ENCODE assay signal across 17 mouse cellular contexts in genomic region chr11:63337503-63337902, GRCm38 (mm10).
DNase-seq lines count a peak whose midpoint lies in the region; ATAC-seq and TF ChIP-seq lines count a peak whose summit lies in the region.
"Had no signal": no experiment of that assay in that cellular context is flagged by ENCODE, and none has a peak within 500 bp of the region (broad histone marks: within the 10 kb centered on the region; RNA-seq: fewer than 3 reads in every experiment).

No protein-coding gene starts in this region.

- H3K27ac ChIP-seq in lung, postnatal 0 days (ENCODE audit: low read length), result peak overlapping the region; percentile 27; the same call in 1 of the 2 replicates
- peak overlapping the region; percentile 52; the same call in 1 of the 2 replicates for H3K27ac ChIP-seq in limb, embryonic 13.5 days
- H3K27ac ChIP-seq: embryonic facial prominence, embryonic 12.5 days; forebrain, embryonic 12.5 days; heart, embryonic 13.5 days; hindbrain, embryonic 15.5 days had no signal

- TF ChIP-seq EP300 in lung, postnatal 0 days (IDR thresholded peaks at IDR 0.05), result no peak

- peak; percentile 7 for DNase-seq in embryo, embryonic 11.5 days (ENCODE audit: low read depth, low spot score)
- DNase-seq in embryo, embryonic 9.5 days (ENCODE audit: extremely low spot score), result no peak
- peak; percentile 13 for DNase-seq in lung, postnatal 0 days (ENCODE audit: low spot score)
- DNase-seq in lung, postnatal 4 days, result no peak
- no peak for DNase-seq in cerebellum, postnatal 10 days
- no peak for DNase-seq in right cerebral cortex, postnatal 25 days
- DNase-seq: adrenal gland, postnatal 25 days; cerebellum, adult 18-20 months; cerebellum, postnatal 14 days; gastrocnemius, postnatal 14 days; heart, postnatal 36 days had no signal

- no peaks in the 10 kb centered on the region for H3K27me3 ChIP-seq in lung, postnatal 0 days (replicated peaks; ENCODE audit: insufficient read depth, low read length)
- no peaks in the 10 kb centered on the region for H3K27me3 ChIP-seq in limb, embryonic 13.5 days
- H3K27me3 ChIP-seq: embryonic facial prominence, embryonic 12.5 days; forebrain, embryonic 12.5 days; heart, embryonic 13.5 days; hindbrain, embryonic 15.5 days had no signal

- 43% methylated on average over 9 of the region's 9 CpGs for WGBS in lung, postnatal 0 days
- 19% methylated on average over 9 of the region's 9 CpGs for WGBS in limb, embryonic 13.5 days

- TF ChIP-seq CTCF in lung, postnatal 0 days (IDR thresholded peaks at IDR 0.05), result no peak

- ATAC-seq in lung, postnatal 0 days, result no peak
- ATAC-seq in limb, embryonic 13.5 days (ENCODE audit: low FRiP score, low read depth), result peak; percentile 36; the same call in 1 of the 2 replicates
- ATAC-seq: forebrain, embryonic 16.5 days had no signal

- no peak overlapping the region for H3K4me2 ChIP-seq in lung, postnatal 0 days (replicated peaks; ENCODE audit: low read depth, low read length)
- H3K4me2 ChIP-seq in limb, embryonic 13.5 days (replicated peaks), result 0 out of 2 replicates have a peak overlapping the region, but pooled peaks have one; percentile 25
- H3K4me2 ChIP-seq: embryonic facial prominence, embryonic 12.5 days; forebrain, embryonic 12.5 days; heart, embryonic 13.5 days; hindbrain, embryonic 15.5 days had no signal

- no peaks in the 10 kb centered on the region for H3K36me3 ChIP-seq in lung, postnatal 0 days (ENCODE audit: insufficient read depth, low read length)
- H3K36me3 ChIP-seq in limb, embryonic 13.5 days, result no peaks in the 10 kb centered on the region
- H3K36me3 ChIP-seq: embryonic facial prominence, embryonic 12.5 days; forebrain, embryonic 12.5 days; heart, embryonic 13.5 days; hindbrain, embryonic 15.5 days had no signal

- H3K4me1 ChIP-seq in lung, postnatal 0 days (ENCODE audit: insufficient read depth, low read depth, low read length), result no peaks in the 10 kb centered on the region
- peaks cover 22% of the 10 kb centered on the region for H3K4me1 ChIP-seq in limb, embryonic 13.5 days
- H3K4me1 ChIP-seq: embryonic facial prominence, embryonic 12.5 days; forebrain, embryonic 12.5 days; hindbrain, embryonic 15.5 days had no signal

- no peak overlapping the region for H3K9ac ChIP-seq in lung, postnatal 0 days (replicated peaks; ENCODE audit: low read depth)
- H3K9ac ChIP-seq in limb, embryonic 13.5 days, result no peak overlapping the region
- H3K9ac ChIP-seq: embryonic facial prominence, embryonic 12.5 days; forebrain, embryonic 12.5 days; heart, embryonic 13.5 days; hindbrain, embryonic 15.5 days had no signal

- no peaks in the 10 kb centered on the region for H3K9me3 ChIP-seq in lung, postnatal 0 days (ENCODE audit: low read length)
- H3K9me3 ChIP-seq in limb, embryonic 13.5 days, result peaks cover 6% of the 10 kb centered on the region; the same call in 1 of the 2 replicates
- H3K9me3 ChIP-seq: embryonic facial prominence, embryonic 12.5 days; forebrain, embryonic 12.5 days; hindbrain, embryonic 15.5 days had no signal

- H3K4me3 ChIP-seq in lung, postnatal 0 days (ENCODE audit: low read depth, low read length), result no peak overlapping the region
- H3K4me3 ChIP-seq in limb, embryonic 13.5 days, result no peak overlapping the region
- H3K4me3 ChIP-seq: embryonic facial prominence, embryonic 12.5 days; forebrain, embryonic 12.5 days; heart, embryonic 13.5 days; hindbrain, embryonic 15.5 days had no signal

Comparison
In these comparisons a context has a peak if more than half of its experiments do, and no peak if none do; other contexts are left out.
1. DNase-seq: peak in embryo, embryonic 11.5 days (single experiment) and lung, postnatal 0 days (single experiment); none in embryo, embryonic 9.5 days (single experiment), lung, postnatal 4 days (0 of 2), cerebellum, postnatal 10 days (0 of 2) and right cerebral cortex, postnatal 25 days (single experiment).